Mouse (Mus musculus): ENCODE measurements at regions not wholly inside any gene's neighbourhood (a gene's known extent, or its start where the extent isn't known, plus 50 kb on each side); places are given as distances from the start of the nearest gene placed in this dataset.

DNA sequence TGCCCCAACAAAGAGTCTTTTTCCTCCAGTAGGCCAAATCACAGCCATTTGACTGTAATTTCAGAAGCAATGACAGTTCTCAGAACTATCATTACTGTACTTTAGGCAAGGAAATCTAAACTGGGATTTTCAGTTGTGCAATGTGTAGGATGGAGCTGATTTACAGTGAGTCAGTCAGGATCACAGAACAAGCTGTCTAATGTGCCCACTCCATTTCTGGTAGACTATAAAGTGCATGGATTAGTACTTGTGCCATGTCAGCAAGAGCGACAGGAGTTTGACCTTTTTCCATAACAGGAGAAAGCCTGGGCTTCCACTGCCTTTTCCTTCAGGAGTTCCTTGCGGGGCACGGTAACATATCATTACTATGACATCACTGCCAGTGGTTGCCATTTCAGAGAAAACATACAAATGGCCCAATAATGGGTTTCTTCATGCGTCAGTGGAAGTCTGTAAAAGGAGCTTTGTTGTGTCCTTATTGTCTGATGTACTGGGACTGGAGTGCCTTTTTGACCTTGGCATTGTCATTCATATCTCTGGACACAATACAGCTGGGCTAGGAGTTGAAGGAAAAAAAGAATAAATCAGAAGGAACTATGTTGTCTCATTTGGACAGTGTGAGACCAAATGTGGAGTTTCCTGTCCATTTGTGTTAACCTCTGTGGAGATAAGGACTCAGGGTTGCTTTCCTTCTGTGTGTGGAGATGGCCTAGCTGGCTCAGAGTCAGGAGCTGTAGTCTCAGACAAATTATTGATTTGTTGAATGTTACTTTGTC is 271.5 kb upstream of the BC052040 start:
- DNase-seq (ENCODE audit: low spot score), result no peak

DNA sequence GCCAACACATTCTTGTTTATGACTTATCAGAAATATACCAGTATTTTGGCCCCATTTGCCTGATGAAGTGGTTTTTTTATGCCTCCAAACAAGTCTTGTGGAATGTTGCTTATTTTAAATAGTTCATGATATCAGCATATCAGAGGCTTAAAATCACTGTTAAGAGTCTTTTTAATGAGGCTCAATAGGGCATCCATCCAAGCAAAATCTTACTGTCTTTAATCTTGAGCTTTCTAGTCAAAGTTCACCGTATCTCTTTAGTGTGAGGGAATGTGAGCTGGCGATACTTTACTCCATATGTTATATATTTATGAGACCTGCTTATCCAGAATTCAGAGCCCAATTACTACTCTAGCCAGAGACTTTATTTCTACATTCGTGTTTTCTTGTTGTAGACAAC is 263.0 kb upstream of the BC052040 start:
- no peak for DNase-seq (ENCODE audit: low spot score)

DNA sequence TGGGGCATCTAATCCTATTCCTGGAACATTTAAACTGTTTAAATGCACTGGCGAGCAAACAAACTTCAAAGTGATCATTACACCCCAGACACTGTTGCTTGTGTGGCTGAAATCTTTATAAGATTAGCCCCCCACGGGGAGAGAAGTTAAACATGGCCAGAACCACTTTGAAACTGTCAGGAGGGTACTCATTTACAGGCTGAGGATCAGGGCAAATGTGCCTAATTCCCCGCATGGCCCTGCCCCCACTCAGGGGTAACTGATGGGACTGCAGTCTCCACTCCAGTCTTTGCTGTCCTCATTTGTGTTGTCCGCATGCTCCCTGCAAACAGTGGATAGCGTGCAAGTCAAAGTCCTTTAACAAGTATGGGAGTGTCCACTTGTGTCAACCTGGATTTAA is 258.9 kb upstream of the BC052040 start:
- no peak for DNase-seq (ENCODE audit: low spot score)

DNA sequence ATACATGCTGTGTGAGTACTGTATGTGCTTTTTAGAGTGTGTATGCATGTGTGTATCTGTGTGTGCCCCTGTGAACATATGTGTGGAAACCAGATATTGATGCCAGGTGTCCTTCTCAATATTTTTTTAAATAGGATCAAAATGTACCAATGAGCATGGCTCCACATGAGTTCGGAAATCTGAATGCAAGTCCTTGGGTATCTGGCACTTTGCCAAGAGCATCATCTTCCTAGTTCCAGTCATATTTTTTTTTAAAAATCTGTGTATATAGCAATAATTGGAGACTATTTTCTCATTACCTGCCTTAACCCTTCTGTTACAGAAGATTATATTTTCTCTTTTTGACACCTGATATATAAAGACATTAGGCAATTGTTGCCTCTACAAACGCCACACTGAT is 255.0 kb upstream of the BC052040 start:
- no peak for DNase-seq (ENCODE audit: low spot score)

DNA sequence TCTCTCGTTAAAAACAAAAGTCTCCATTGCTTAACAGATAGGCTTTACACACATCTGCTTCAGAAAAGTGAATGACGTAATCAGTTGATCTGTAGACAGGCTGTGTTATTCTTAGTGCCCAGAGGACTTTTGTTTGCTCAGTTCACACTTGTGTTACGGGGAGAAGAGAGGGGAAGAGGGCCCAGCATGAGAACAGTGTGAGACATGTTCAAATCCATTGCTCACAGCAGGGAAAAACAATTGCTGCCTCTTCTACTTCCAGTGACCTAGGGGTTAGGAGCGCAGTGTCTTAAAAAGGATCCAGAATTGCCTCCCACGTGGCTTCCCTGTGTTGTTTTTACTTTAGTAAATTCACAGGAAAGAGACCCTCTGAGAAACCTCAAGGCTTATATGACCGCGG is 243.3 kb upstream of the BC052040 start:
- DNase-seq (ENCODE audit: low spot score), result no peak

DNA sequence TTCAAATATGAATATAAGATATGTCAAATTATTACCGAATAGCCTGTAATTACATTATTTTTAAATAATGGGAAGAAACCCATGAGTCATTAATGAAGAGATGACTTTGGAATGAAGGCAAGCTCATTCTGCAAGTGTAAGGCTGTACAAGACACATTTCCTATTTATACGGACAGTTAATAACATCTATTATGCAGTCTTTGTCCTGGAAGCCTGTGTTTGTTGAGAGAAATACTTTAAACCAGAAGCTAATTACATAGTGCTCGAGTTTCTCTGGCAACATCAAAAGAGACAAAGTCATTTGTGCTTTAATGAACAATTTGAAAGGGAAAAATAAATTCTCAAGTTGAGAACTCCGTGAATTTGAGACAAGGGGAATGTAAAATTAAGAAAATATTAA is 242.5 kb upstream of the BC052040 start:
- DNase-seq (ENCODE audit: low spot score), result no peak

DNA sequence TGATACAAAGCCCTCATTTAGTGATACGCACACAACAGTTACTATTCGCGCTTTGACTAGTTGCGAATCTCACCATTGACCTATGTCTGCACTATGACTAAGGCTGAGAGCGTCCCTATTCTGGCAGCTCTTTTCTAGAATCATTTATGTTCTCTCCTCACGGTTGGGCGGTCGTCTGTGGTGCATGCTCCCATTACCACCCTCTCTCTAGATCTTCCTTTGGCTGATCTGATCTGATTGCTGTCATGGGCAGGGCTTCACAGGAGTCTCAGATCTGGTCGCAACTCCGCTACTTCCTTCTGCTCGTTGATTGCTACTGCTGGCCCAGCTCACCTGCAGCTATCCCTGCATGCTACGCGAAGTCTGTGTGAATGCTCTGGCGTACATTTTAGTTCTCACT is 239.2 kb upstream of the BC052040 start:
- DNase-seq (ENCODE audit: low spot score), result no peak

DNA sequence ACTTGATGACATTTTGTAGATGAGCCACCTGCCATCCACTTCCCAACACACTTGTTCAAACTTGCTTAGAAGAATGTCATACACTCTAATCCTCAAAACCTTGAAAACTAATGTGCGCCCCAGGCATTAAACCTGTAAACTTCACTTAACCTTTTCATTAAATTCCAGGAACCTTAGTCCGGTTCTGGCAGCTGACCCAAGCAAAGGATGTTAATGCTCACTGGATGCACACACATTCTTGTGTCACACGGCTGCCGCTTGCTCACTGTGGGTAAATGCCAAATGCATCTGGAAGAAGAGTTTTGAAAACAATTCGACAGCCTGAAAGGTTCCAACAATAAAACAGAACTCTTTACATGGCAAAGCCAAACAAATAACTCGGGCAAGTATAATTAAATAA is 235.0 kb upstream of the BC052040 start:
- DNase-seq (ENCODE audit: low spot score), result no peak

DNA sequence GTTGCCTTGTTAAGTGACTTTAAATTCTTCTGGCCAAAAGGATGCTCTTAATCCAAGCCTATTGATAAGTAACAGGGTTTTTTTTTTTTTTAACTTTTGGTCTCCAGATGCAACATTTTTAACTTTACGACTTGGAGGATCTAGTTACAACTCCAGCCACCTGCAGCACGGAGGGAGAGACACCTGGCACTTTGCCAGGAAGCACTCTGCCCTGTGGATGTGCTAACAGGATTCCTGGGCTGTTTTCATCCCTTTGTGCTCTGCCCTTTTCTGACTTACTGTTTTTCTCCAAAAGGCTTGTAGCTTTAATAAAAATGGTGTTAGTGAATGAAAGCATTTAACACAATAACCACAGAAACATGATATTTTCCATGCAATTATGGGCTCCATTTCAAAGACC is 233.3 kb upstream of the BC052040 start:
- no peak for DNase-seq (ENCODE audit: low spot score)

DNA sequence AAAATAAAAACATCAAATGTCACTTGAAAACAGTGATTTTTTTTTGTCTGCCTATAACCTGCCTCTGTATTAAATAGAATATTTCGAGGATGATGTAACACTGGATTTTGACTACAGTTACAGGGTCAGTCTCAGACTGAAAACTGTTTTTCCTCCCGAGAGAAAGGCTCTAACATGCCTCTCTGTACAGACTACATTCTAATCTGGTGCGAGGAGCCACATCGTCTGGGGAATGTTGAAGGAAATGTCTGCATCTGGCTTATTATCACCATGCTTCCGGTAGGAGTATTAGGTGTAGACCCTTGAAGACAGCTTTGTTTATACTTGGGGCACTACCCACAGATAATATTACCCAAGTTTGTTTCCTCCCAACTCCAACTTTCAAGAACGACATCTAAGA is 210.4 kb upstream of the BC052040 start:
- DNase-seq (ENCODE audit: low spot score), result no peak

DNA sequence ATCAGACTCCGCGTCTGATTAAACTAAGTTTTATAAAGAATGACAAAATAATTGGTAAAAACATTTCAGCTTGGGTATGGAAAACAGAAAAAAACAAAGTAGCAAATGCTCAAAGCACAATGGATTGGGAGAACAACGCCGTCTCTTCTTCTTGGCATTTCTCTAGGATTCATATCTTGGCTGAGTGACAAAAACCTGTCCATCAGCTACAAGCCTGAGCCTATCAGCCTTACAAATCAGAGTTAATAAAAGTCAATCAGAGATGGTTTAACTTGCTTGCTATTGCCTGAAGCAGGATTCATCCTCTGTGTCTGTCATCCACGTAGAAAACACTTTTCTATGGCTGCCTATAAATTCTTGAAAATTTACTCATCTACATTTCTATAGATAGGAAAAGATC is 206.2 kb upstream of the BC052040 start:
- DNase-seq (ENCODE audit: low spot score), result no peak

DNA sequence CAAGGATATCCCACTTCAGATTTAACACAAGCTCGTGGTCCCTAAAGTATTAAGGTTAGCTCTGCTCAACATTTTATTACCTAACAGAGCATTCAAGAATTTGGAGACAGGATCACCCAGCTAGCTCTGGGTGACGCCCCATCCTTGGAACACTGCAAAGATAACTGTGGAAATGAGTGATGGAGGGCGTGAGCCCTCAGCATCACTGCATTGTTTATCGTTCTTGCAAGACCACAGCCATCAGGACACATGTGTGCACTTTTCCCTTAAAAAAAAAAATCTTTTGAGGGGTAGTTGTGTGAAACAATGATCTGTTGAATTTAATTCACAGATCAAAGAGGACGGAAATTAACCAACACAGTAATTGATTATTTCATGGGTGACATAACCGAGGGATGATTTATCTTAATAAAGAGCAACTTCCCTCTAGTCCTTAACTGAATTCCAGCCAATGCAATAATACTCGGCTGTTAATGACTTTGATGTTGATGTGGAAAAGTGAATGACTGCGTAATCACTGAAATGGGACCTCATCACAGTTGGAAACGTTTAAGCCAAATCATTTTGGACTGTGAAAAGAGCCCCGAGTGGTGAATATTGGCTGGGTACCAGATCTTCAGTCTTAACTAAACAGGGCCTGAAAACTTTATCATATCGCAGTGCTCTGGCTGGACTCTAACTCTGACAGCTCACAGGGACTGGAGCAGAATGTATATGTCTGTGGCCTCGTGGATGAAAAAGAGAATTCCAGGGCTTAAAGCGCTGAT is 196.9 kb upstream of the BC052040 start:
- peak; percentile 24 for DNase-seq (ENCODE audit: low spot score)

DNA sequence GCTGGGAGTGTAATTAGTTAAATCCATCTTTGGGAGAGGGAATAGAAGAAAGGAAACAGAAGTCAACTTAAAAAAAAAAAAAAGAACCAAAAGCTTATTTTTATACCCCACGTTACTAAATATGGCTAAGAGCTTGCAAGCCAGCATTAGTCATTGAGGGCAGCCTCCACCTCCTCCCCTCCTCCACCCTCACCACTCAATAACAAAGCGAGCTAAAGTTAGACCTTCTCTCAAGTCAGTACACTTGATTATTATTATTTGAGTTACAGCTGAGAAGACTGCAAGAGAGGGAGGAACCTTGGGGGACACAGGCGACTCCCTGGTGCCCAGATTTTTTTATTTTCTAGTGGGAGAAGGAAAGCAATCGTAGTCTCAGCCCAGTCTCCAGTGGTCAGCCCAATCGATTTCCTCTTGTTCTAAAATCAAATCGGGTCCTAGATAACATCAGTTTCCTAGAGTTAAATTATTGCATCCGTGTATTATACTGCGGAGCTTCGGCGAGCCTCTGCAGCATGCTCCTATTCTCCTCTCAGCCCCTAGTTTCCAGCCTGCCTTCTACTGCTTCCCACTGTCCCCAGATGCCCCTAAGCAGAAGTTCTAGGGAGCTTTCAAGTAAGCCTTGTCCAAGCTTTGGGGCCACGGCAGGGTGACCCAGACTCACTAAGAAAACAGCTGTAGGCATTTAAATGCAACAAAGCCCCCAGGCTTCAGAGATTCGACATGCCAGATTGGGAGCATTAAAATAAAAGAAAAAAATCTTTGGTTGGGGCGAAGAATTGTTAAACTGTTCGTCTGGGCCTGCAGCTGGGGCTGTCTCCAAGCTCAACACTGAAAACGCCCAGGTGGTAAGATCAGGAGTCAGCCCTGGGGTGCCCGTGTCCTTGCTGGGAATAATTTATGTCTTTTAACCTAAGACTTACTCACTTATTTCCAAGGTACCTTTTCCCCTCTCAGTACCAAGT is 196.0 kb upstream of the BC052040 start:
- peak; percentile 8 for DNase-seq (ENCODE audit: low spot score)

DNA sequence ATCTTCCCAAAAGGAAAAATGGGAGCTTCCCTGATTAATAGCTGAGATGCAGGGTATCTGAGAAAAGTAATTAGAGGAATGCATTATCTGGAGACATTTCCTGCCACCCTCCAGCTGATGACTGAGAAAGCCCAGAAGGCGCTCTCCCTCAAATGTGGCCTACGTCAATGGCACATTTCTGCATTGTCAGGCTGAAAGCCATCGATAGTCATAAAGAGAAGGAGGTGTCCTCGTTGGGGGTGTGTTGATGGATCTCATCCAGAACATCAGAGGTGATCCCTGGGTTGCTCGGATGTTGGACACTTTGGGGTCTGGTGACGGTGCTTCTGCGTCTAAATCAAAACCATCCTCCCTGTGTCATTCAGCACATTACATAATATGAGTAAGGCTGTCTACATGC is 189.9 kb upstream of the BC052040 start:
- DNase-seq (ENCODE audit: low spot score), result no peak

DNA sequence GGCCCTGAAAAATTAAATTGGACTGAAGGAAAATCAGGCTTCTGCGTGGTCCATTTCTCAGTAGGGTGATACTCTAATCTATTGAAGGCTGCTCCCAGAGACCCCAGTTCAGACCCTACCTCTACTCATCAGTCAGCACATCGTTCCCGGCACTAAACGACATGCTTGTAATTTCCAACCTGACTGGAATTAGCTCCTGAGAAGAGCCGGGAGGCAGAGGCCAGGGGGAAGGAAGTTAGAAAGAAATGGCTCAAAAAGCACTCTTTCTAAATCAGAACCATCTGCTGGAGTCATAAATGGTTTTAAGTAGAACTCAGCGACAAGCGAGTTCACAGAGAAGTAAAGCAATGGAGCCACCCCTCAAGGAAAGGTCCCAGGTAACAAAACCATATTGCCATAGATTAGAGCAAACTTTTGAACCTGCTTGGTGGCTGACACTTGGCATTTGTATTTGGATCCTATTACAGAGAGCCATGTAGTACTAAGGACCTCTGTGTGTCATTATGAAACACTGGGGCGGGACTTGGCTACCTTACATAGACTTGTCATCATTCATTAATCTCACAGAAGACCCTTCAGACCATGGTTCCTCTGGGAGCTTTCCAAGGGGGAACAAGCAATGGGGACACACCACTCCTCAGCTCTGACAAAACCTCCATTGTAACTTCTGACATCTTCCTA is 189.3 kb upstream of the BC052040 start:
- no peak for DNase-seq (ENCODE audit: low spot score)

DNA sequence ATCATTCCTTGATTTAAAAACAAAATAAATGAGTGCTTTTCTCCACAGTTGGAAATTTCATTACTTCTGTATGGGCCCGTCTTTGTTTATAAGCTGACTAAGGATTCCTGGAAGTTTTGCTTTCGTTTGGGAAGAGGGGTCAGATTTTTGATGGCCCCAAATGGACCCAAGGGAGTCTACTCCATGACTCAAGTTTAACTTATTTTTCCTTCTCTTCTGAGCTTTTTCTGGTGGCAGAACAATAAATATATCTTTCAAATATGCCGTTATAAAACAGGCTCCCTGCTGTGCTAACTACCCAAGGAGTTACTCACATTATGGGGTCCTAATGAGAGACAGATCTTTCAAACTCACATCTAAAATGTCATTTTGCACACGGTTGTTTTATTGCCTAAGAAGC is 187.4 kb upstream of the BC052040 start:
- no peak for DNase-seq (ENCODE audit: low spot score)

DNA sequence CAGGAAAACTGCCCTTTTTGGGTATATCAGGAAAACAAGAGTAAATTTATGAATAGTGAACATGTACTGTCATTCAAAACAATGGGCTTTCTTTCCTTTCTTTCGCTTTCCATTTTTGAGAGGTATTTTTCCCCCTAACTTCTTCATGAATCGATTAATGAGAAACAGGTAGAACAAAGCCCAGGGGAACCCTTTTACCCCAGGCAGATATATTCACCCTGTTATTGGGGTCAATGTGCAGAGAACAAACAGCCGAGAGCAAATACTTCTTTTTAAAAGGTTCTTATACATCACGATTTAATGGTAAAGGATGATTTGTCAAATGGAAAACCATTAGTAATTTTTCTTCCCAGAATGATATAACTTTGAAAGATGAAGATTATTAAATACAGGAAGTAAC is 183.0 kb upstream of the BC052040 start:
- DNase-seq (ENCODE audit: low spot score), result no peak

DNA sequence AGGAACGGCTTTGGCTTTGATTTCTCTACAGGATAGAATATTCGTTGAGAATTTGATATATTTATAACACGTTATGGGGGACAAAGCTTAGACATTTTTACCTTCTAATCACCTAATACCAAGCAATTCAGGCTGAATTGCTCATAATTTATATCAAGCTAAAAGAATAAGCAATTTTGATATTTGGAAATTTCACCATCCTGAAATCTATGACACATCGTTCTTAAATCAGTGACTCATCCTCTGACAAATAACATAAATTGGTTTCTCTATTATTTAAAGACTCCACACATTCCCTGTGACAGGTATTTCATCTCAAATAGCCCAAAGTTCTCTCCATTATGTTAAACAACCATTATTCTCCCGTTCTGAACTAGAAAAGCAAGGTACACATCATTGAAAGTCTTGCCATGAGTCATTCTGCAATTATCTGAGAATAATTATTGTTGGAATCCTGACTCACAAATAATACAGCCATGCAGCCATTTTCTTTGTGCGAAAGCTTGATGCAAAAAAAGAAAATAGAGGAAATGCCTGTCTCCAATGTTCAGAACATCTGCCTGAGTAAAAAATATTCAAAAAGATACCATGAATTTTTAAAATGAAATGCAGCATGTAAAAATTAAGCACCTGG is 182.3 kb upstream of the BC052040 start:
- no peak for DNase-seq (ENCODE audit: low spot score)

DNA sequence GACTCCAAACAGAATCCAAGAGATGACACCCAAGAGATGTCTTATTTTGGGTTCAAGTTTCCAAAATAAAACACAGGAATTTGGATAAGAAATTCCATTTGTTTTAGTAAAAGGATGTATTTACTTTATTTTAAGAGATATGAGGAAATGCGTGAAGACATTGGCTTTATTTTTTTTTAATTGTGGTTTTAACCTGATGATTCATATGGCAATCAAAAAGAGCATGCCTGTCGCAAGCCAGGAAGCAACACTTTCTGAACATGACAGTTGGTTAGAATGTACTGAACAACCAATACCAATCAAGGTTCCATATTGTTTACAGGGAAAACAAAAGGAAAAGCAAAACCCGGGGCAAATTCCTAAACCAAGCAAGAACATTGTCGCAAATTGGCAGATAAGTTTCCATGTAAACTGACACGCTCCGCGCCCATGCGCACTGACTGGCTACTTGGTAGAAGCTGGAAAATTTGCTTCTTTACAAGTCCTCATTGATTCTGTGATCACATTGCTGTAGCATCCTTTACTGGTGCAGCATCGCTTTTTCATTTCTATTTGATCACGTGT is 181.4 kb upstream of the BC052040 start:
- DNase-seq (ENCODE audit: low spot score), result no peak

DNA sequence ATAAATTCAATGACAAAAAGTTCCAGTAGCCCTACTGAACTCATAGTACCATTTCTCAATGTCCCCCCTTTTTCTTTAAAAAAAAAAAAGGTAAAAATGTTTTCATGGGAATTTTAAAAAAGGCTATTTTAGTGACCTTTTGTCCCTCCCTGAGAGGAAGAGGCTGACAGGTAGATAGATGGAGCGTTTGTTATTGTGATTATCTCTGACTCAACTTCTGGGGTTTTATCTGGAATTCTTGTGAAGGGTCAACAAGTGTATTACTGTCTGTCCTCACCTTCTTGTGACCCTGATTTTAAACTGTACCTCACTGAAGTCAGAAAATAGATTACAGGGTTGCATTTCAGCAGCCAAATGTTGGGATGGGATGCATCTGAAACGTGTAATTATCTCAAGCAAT is 179.3 kb upstream of the BC052040 start:
- DNase-seq (ENCODE audit: low spot score), result no peak

DNA sequence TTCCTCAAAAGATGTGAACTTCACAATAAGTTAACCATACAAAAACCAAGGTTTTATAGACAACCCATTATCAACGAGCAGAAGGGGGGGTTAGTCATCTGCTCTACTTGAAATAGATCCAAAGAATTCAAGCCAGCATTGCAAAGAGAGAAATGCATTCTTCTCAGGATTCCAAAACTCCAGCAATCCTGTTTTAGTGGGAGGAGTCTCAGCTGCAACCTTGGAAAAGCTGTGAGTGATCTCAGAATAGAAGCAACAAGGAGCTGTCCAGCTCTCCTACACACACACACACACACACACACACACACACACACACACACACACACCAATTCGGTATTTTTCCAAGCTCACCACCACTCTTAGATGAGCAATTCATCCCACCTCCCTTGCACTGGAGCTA is 149.0 kb upstream of the BC052040 start:
- no peak for DNase-seq (ENCODE audit: low spot score)
